Mouse (Mus musculus): ENCODE measurements around the gene Vwa5b2. TPM values are rescaled to one million over a fixed set of nuclear protein-coding genes. Genes with fewer than 3 reads are reported as not detected.
A peak's percentile ranks its signal among the peaks of the same experiment; 100 is the strongest.

The Vwa5b2 gene
- polyA plus RNA-seq, 1 experiment from 2014 or later, result 0.39 TPM

DNA sequence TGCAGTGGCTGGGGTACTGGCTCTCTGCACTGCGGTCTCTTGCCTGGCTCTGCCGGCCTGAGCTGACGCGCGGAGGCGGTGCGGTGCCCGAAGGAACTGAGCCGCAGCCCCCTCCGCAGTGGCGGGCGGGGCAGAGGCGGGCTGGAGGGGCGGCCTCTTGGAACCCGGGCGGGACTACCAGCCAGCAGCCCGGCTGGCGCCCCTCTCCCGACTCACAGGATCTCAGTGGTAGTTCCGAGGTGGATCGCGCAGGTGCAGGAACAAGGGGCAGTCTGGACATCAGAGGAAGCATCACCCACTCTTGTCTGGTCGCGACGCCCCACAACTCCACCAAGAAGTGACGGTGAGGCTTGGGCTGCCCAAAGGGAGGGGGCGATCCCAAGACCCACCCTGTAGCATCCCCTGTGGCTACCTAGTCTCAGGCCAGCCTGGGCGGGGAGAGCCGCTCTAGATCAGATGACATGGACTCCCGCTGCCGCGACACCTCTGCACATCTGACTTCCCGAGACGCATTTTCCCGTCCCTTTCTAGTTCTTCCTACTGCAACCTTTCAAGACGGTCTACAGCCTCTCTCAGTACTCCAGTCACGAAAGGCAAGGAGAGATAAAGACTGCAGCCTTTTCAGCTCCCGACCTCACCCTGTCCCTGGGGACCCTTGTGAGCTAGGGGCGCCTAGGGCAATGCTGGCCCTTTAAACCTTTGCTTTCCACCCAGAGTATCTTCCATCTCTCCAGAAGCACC, 838 bp downstream of the Vwa5b2 start:
- peak overlapping the region; percentile 46 for H3K4me3 ChIP-seq
- H3K9me3 ChIP-seq, result no peaks in the 10 kb centered on the region
- no peak overlapping the region for H3K27ac ChIP-seq
- H3K9ac ChIP-seq, result peak overlapping the region; percentile 29; the same call in 1 of the 2 replicates
- peaks cover 68% of the 10 kb centered on the region for H3K27me3 ChIP-seq
- 0% methylated on average over 37 of the region's 39 CpGs for WGBS
- H3K4me1 ChIP-seq, result peaks cover 25% of the 10 kb centered on the region
- ATAC-seq (ENCODE audit: borderline replicate concordance, extremely low read depth, low FRiP score, low TSS enrichment), result peak; percentile 37; the same call in 1 of the 2 replicates
- peak overlapping the region; percentile 91 for H3K4me2 ChIP-seq
- H3K36me3 ChIP-seq, result no peaks in the 10 kb centered on the region

GRCm38 (mm10) chr16:20590680-20591038, 1.4 kb downstream of the Vwa5b2 start:
- WGBS, result 4% methylated on average over 17 of the region's 17 CpGs
- peak overlapping the region; percentile 46 for H3K4me3 ChIP-seq
- no peak overlapping the region for H3K9ac ChIP-seq
- peaks cover 68% of the 10 kb centered on the region for H3K27me3 ChIP-seq
- peak overlapping the region; percentile 91 for H3K4me2 ChIP-seq
- H3K27ac ChIP-seq, result no peak overlapping the region
- no peak; the same call in 1 of the 2 replicates for ATAC-seq (ENCODE audit: borderline replicate concordance, extremely low read depth, low FRiP score, low TSS enrichment)
- peaks cover 25% of the 10 kb centered on the region for H3K4me1 ChIP-seq
- no peaks in the 10 kb centered on the region for H3K9me3 ChIP-seq
- no peaks in the 10 kb centered on the region for H3K36me3 ChIP-seq

- WGBS, result 6% methylated on average over 48 of the region's 48 CpGs
- peak overlapping the region; percentile 91 for H3K4me2 ChIP-seq
- H3K9ac ChIP-seq, result no peak overlapping the region
- no peaks in the 10 kb centered on the region for H3K36me3 ChIP-seq
- no peak overlapping the region for H3K27ac ChIP-seq
- no peaks in the 10 kb centered on the region for H3K9me3 ChIP-seq
- peaks cover 68% of the 10 kb centered on the region for H3K27me3 ChIP-seq
- H3K4me1 ChIP-seq, result peaks cover 25% of the 10 kb centered on the region
- no peak for ATAC-seq (ENCODE audit: borderline replicate concordance, extremely low read depth, low FRiP score, low TSS enrichment)
- H3K4me3 ChIP-seq, result peak overlapping the region; percentile 46
These were observed 1.9 kb downstream of the Vwa5b2 start for GRCm38 (mm10) chr16:20591076-20591705.

DNA sequence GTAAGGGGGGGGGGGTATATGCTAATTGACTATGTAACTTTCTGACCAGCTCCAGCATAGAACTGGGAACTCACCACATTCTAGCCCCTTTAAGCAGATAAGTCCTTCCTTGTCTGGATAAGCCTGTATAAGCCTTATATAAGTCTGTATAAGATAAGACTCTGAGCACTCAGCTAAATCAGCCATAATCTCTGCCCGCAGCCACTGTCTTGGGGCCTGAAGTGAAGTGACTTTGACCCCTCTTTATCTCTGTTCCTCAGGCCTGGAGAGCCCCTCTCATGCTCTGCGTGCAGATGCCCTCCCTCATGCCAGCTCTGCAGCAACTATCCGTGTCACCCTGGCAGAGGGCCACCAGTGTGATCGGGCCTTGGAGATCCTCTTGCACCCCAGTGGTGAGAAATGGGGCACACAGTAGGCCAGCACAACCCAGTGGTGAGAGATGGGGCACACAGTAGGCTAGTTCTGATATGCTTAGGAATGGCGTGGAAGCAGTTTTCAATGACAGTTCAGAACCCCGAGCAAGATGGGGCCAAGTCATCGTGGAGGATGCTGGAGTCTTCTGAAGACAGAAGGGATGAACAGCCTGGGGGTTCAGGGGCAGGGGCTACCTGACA, 5.9 kb downstream of the Vwa5b2 start:
- Histone ChIP-seq H3K4me1 (peaks cover 13% of the 10 kb centered on the region), H3K4me2 (no peak overlapping the region), H3K4me3 (no peak overlapping the region), H3K27ac (no peak overlapping the region), H3K36me3 (no peaks in the 10 kb centered on the region), H3K9ac (no peak overlapping the region), H3K9me3 (no peaks in the 10 kb centered on the region), H3K27me3 (peaks cover 44% of the 10 kb centered on the region)
- ATAC-seq (ENCODE audit: borderline replicate concordance, extremely low read depth, low FRiP score, low TSS enrichment), result no peak
- 81% methylated on average over 7 of the region's 7 CpGs for WGBS

- no peaks in the 10 kb centered on the region for H3K9me3 ChIP-seq
- no peak overlapping the region for H3K27ac ChIP-seq
- no peak for ATAC-seq (ENCODE audit: borderline replicate concordance, extremely low read depth, low FRiP score, low TSS enrichment)
- peaks cover 38% of the 10 kb centered on the region for H3K27me3 ChIP-seq
- H3K4me3 ChIP-seq, result no peak overlapping the region
- 77% methylated on average over 4 of the region's 4 CpGs for WGBS
- no peak overlapping the region for H3K9ac ChIP-seq
- no peak overlapping the region for H3K4me2 ChIP-seq
- peaks cover 7% of the 10 kb centered on the region for H3K4me1 ChIP-seq
- no peaks in the 10 kb centered on the region for H3K36me3 ChIP-seq
These were observed 6.5 kb downstream of the Vwa5b2 start for GRCm38 (mm10) chr16:20595737-20596136.

GRCm38 (mm10) chr16:20596687-20597441, 7.6 kb downstream of the Vwa5b2 start:
- ATAC-seq (ENCODE audit: borderline replicate concordance, extremely low read depth, low FRiP score, low TSS enrichment), result no peak
- WGBS, result 48% methylated on average over 7 of the region's 7 CpGs
- no peak overlapping the region for H3K4me3 ChIP-seq

DNA sequence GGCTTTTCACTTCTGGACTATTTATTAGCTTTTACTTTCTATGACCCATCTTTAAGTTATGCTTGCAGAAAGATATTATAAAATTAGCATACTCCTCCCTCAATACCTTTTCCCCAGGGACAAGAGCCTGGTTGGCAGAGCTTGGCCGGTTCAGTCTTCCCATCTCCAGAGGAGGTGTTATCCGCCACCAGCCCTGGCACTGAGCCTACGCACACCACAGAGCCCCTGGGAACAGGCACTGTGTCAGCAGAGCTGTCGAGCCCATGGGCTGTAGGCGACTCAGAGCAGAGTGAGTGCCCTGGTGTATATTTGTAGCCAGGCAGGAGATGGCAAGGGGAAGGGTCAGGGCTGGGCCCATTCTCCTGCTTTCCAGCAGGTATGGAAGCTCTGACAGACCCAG, 11.2 kb downstream of the Vwa5b2 start:
- Histone ChIP-seq H3K27me3 (no peaks in the 10 kb centered on the region), H3K36me3 (0 out of 2 replicates have a peak, but pooled peaks cover 10% of the 10 kb centered on the region), H3K4me2 (no peak overlapping the region), H3K9ac (no peak overlapping the region), H3K4me3 (no peak overlapping the region), H3K9me3 (no peaks in the 10 kb centered on the region), H3K27ac (no peak overlapping the region), H3K4me1 (no peaks in the 10 kb centered on the region)
- no peak for ATAC-seq (ENCODE audit: borderline replicate concordance, extremely low read depth, low FRiP score, low TSS enrichment)
- 57% methylated on average over 5 of the region's 5 CpGs for WGBS

More at GRCm38 (mm10) chr16:20596687-20597441, 7.6 kb downstream of the Vwa5b2 start:
- H3K27ac ChIP-seq, result no peak overlapping the region
- H3K9ac ChIP-seq, result no peak overlapping the region
- no peaks in the 10 kb centered on the region for H3K4me1 ChIP-seq
- no peaks in the 10 kb centered on the region for H3K9me3 ChIP-seq
- H3K27me3 ChIP-seq, result peaks cover 27% of the 10 kb centered on the region
- no peaks in the 10 kb centered on the region for H3K36me3 ChIP-seq
- no peak overlapping the region for H3K4me2 ChIP-seq

DNA sequence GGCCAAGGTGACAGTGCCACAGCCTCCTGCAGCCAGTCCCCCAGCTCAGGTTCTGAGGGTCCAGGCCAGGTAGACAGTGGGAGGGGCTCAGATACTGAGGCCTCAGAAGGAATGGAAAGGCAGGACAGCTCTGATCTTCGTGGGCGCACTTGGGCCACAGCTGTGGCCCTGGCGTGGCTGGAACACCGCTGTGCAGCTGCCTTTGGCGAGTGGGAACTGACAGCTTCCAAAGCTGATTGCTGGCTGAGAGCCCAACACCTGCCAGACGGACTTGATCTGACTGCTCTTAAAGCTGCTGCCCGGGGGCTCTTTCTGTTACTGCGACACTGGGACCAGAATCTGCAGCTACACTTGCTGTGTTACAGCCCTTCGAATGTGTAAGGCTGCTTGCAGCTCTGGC, 15.4 kb downstream of the Vwa5b2 start:
- H3K9ac ChIP-seq, result no peak overlapping the region
- H3K27me3 ChIP-seq, result no peaks in the 10 kb centered on the region
- H3K27ac ChIP-seq, result no peak overlapping the region
- no peak overlapping the region for H3K4me3 ChIP-seq
- H3K36me3 ChIP-seq, result peaks cover 30% of the 10 kb centered on the region
- ATAC-seq (ENCODE audit: borderline replicate concordance, extremely low read depth, low FRiP score, low TSS enrichment), result no peak
- H3K4me2 ChIP-seq, result no peak overlapping the region
- 52% methylated on average over 9 of the region's 9 CpGs for WGBS
- no peaks in the 10 kb centered on the region for H3K9me3 ChIP-seq
- H3K4me1 ChIP-seq, result peaks cover 3% of the 10 kb centered on the region; the same call in 1 of the 2 replicates

DNA sequence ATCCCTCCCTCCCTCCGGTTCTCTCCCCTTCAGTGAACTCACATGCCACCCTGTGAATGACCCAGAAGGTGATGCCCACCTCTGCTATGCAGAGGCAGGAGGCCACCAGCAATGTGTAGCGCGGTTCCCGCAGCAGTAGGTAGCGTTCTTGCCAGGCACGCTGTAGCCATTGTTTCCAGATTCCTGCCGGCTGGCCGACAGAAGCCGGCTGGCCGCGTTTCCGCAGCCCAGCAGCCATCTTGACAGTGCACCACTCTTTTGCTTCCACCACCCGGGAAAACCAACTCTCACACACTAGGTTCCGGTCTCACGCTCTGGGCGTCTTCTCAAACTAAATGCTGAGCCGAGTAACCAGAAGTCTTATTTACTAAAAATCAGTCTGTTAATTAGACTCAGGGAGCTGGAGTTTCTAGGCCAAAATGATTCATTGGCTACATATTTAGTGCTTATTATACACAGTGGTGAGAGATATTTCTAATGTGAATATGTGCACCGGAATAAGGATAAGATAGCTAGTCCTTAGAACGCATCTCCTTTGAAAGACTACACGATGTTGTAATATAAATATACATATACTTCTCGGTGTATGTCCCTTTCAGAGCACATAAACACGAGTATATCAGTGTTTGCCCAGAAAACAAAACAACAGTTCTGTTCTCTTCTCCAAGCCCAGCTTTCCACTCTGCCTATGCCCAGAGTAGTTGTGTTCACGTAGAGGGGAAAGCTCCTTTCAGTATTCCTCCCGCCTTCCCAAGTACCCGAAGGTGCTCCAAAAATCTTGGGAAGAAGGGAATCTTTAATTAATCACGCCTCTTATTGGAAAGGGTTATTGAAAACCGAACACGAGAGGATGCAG, 21.5 kb downstream of the Vwa5b2 start:
- Histone ChIP-seq H3K27ac (peak overlapping the region; percentile 57), H3K27me3 (no peaks in the 10 kb centered on the region), H3K9ac (peak overlapping the region; percentile 74), H3K4me2 (peak overlapping the region; percentile 79), H3K4me1 (peaks cover 19% of the 10 kb centered on the region; the same call in 1 of the 2 replicates), H3K9me3 (no peaks in the 10 kb centered on the region), H3K4me3 (peak overlapping the region; percentile 83), H3K36me3 (peaks cover 20% of the 10 kb centered on the region)
- no peak; the same call in 1 of the 2 replicates for ATAC-seq (ENCODE audit: borderline replicate concordance, extremely low read depth, low FRiP score, low TSS enrichment)
- under 1% methylated on average over 28 of the region's 28 CpGs for WGBS

DNA sequence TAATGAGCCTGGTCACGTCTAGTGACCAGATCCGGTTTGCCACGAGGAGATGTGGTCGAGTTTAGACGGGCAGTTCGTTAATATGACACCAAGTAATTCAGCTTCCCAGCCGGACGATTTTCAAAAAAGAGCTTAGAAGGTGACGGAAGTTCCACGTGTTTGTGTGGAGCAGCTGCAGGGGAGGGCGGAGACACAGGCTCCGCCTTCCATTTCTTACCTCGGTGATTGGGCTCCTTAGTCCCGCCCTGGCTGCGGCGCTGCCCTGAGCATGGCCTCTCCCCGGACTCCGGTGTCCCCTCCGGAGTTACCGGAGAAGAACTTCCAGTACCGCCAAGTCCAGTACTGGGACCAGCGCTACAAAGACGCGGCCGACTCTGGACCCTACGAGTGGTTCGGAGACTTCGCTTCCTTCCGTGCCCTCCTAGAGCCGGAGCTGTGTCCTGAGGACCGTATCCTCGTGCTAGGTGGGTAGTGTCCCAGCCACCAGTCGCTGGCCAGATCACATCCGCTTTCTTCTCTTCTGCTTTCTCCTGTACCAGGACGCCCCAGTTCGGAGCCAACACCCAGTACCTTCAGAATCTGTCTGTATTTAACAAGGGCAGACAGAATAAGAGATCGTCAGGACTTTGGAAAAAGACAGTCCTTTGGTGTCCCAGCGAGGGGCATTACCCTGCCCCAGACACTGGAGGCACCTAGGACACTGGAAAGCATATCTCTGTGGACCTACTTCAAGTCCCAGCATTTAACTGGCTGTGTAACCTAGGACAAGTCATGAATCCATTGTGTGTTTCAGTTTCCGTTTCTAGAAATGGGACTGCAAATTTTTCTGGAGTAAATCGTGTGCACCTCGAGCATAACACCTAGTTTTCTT, 22.3 kb downstream of the Vwa5b2 start, which contains the start of the genes Eef1akmt4, Gm49333 and Alg3:
Gene Eef1akmt4 (plus strand): TSS at position 237 of the 871 bp plus-strand sequence.
Gene Gm49333 (plus strand): TSS at position 254 of the 871 bp plus-strand sequence.
Gene Alg3 (minus strand): TSS at position 379 of the 871 bp plus-strand sequence.
- Histone ChIP-seq H3K9ac (peak within 1 kb of the TSS; percentile 74), H3K4me3 (peak within 1 kb of the TSS; percentile 83), H3K9me3 (no peaks in the 10 kb centered on the region), H3K4me2 (peak within 1 kb of the TSS; percentile 79), H3K4me1 (peaks cover 19% of the 10 kb centered on the region; the same call in 1 of the 2 replicates), H3K36me3 (peaks cover 11% of the 10 kb centered on the region), H3K27me3 (no peaks in the 10 kb centered on the region), H3K27ac (peak within 1 kb of the TSS; percentile 57)
- 2% methylated on average over 41 of the region's 41 CpGs for WGBS
- peak; percentile 97 for ATAC-seq (ENCODE audit: borderline replicate concordance, extremely low read depth, low FRiP score, low TSS enrichment)
